Mouse (Mus musculus) spleen, postnatal 4 days (tissue): Measurements from ENCODE around the gene Cyp39a1.

Source experiments
- DNase-seq, 2 experiments: peaks; one replicate each; pipeline ENCODE4 v3.0.0; 2022; ENCODE audit warnings: low spot score in 2 of 2

Cyp39a1 gene

GRCm38 (mm10) chr17:43784531-43784930, 117.3 kb downstream of the Cyp39a1 start:
- no peak for DNase-seq

DNA sequence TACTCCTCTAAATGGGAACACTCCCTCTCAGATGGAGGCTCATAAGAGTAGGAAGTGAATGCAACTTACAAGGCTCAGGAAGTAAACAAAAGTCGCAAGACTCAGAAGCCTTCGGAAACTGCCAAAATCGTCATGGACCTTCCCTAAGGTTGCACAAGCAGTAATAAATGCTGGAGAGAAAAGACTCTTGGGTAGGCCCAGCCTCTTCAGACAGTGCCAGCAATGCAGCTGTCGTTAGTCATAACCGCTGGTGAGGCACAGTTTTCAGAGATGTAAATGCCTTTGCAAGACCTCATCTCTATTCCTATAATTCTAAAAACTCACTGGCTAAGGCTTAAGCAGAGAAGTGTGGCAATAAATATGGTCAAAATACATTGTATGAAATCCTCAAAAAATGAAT, 121.0 kb downstream of the Cyp39a1 start:
- no peak for DNase-seq

DNA sequence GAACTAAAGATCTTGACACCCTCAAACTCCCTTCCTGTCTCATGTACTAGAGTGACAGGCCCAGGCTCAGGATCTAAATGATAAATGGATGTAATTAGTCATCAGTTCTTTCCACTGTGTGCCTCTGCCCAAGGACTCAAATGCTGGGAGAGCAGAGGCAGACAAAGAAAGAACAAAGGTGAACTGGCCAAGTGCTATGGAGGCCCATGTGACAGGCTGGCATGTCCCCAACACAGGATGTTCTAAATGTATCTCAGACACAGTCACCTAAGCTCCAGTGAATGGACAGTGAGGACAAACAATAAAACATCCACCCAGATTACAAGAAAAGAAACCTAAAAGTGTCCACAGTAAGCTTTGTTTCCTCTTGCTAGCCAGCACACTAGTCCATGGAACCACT, 122.2 kb downstream of the Cyp39a1 start:
- no peak for DNase-seq

DNA sequence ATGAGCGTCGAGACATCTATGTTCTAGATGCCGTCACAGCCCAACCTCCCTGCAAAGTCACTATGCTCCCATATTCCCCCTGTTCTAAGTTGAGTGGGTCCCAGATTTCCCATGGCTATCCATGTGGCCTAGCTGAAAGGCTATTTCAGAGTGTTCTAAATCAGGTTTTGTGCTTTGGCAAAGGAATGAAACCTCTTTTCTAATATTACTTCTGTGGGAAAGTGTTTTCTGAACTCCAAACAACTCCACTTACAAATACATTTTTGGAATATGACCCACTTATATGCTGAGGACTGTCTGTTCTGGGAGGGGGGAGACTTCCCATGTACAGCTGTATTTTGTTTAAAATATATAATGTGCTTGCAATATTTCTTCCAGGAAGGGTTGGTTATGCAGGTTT, 124.5 kb downstream of the Cyp39a1 start:
- no peak for DNase-seq

DNA sequence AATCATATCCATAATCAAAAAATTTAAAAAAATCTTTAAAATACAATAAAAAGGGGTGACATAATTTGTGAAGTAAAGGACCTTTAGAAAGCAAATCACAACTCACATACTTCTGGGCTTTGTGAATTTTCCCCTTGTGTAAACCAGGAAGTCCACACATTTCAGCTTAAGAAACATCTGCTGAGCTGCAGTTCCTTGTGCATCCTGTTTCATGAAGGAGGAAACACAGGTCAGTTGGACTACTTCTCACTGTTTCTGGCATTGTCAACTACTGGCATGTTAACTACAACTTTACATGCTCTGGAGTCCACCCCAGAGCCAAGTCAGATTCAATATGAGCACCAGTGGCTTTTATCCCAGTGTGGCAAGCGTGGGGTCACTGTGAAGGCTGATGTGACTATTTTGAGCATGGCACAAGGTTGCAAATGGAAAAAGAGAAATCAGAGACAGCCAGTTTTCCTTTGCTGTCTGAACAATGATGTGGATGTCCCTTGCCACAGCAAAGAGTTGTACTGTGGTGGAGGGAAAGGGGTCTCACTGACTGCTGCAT, 127.6 kb downstream of the Cyp39a1 start:
- DNase-seq: no peak
